Mouse (Mus musculus) heart, postnatal 0 days (tissue): ENCODE results near the gene Phlda1. TPM values are rescaled to one million over a fixed set of nuclear protein-coding genes. Genes with fewer than 3 reads are reported as not detected.

ENCODE experiments used
- ATAC-seq: fragments of 200-750 bp; cut with Nextera tagmentation; 2 replicates; pipeline ENCODE4 v1.8.0; 2017; ENCODE audit warnings: low read depth, moderate number of reproducible peaks, moderate library complexity; ENCODE audit not compliant: insufficient read depth
- DNase-seq: peaks from one replicate; pipeline ENCODE4 v3.0.0-alpha.2; 2016; ENCODE audit warnings: low spot score
- H3K27ac ChIP-seq: fragments of 300-500 bp; sonication (generic); 2 replicates; pipeline ENCODE4 v1.5.1; 2014; ENCODE audit warnings: low read depth, mild to moderate bottlenecking
- H3K27me3 ChIP-seq: fragments of 300-500 bp; sonication (generic); 2 replicates; pipeline ENCODE4 v1.6.1; 2014; ENCODE audit warnings: low read length, mixed read lengths; ENCODE audit not compliant: control insufficient read depth, insufficient read depth
- H3K36me3 ChIP-seq: fragments of 300-500 bp; sonication (generic); replicated peaks from 2 replicates; pipeline ENCODE4 v1.6.1; 2014; ENCODE audit warnings: low read length, mixed read lengths; ENCODE audit not compliant: control insufficient read depth, insufficient read depth
- H3K4me1 ChIP-seq: fragments of 300-500 bp; sonication (generic); 2 replicates; pipeline ENCODE4 v1.6.1; 2014; ENCODE audit warnings: antibody characterized with exemption; ENCODE audit not compliant: control insufficient read depth, insufficient read depth
- H3K4me2 ChIP-seq: fragments of 300-500 bp; sonication (generic); 2 replicates; pipeline ENCODE4 v1.6.1; 2014; ENCODE audit warnings: low read depth, mild to moderate bottlenecking, low read length, moderate library complexity
- H3K4me3 ChIP-seq: fragments of 300-500 bp; sonication (generic); 2 replicates; pipeline ENCODE4 v1.5.1; 2014; ENCODE audit warnings: low read depth, low read length
- H3K9ac ChIP-seq: fragments of 300-500 bp; sonication (generic); replicated peaks from 2 replicates; pipeline ENCODE4 v1.6.1; 2014; ENCODE audit warnings: low read depth, low read length, mixed read lengths
- H3K9me3 ChIP-seq: fragments of 300-500 bp; sonication (generic); replicated peaks from 2 replicates; pipeline ENCODE4 v1.6.1; 2016; ENCODE audit warnings: low read length; ENCODE audit not compliant: control insufficient read depth
- CTCF ChIP-seq: IDR thresholded peaks from 2 replicates; pipeline ENCODE4 v1.5.1; 2016; ENCODE audit warnings: antibody characterized with exemption, control low read depth, low read depth
- EP300 ChIP-seq: IDR thresholded peaks from 2 replicates; pipeline ENCODE4 v1.6.1; 2016; ENCODE audit warnings: antibody characterized with exemption, low read depth
- WGBS: fragments of 180-500 bp; shearing (Covaris S2); extraction: QIAGEN DNeasy Blood & Tissue Kit; methylation state at CpG from one replicate; pipeline ENCODE4 v1.1.7; 2014; 5-methylcytosine and 5-hydroxymethylcytosine counted together
- polyA plus RNA-seq: library from polyadenylated mRNA; unstranded; fragments of >200 nt; fragmentation: Nextera tagmentation; extraction: Ambion mirVana; gene quantifications from 2 replicates; pipeline ENCODE4 v1.2.1, GENCODE M21; 2015
- total RNA-seq: library from RNA; depleted of rRNA; stranded (reverse); fragments of >200 nt; gene quantifications from 2 replicates; pipeline ENCODE4 v1.2.3, GENCODE M21; 2014; ENCODE audit warnings: low replicate concordance

Gene Phlda1
- total and polyA plus RNA-seq, 2 experiments from 2014 or later: 3.0 to 26.3 TPM

- Histone ChIP-seq H3K36me3 (no peaks in the 10 kb centered on the region), H3K4me3 (peak overlapping the region; percentile 86), H3K27ac (peak overlapping the region; percentile 93), H3K27me3 (no peaks in the 10 kb centered on the region), H3K4me2 (peak overlapping the region; percentile 91), H3K4me1 (peaks cover 18% of the 10 kb centered on the region), H3K9me3 (no peaks in the 10 kb centered on the region), H3K9ac (peak overlapping the region; percentile 78)
- WGBS: under 1% methylated on average over 23 of the region's 23 CpGs
- TF ChIP-seq EP300 (no peak), CTCF (no peak)
- peak; percentile 12 for ATAC-seq
- no peak for DNase-seq
These were observed 907 bp downstream of the Phlda1 start for GRCm38 (mm10) chr10:111506926-111507459.

GRCm38 (mm10) chr10:111507460-111508211 lies 1.6 kb downstream of the Phlda1 start:
- under 1% methylated on average over 35 of the region's 38 CpGs for WGBS
- Histone ChIP-seq H3K4me2 (peak overlapping the region; percentile 91), H3K27me3 (no peaks in the 10 kb centered on the region), H3K27ac (peak overlapping the region; percentile 93), H3K4me3 (peak overlapping the region; percentile 86), H3K36me3 (no peaks in the 10 kb centered on the region), H3K9me3 (no peaks in the 10 kb centered on the region), H3K9ac (peak overlapping the region; percentile 78), H3K4me1 (peaks cover 18% of the 10 kb centered on the region)
- TF ChIP-seq CTCF (peak; percentile 53), EP300 (no peak)
- ATAC-seq (no peak), DNase-seq (peak; percentile 66)

- TF ChIP-seq EP300 (no peak), CTCF (no peak)
- no peak for DNase-seq
- WGBS: 13% methylated on average over 7 of the region's 7 CpGs
- Histone ChIP-seq H3K36me3 (no peaks in the 10 kb centered on the region), H3K4me1 (peaks cover 18% of the 10 kb centered on the region), H3K27me3 (no peaks in the 10 kb centered on the region), H3K27ac (no peak overlapping the region; the same call in 1 of the 2 replicates), H3K9me3 (no peaks in the 10 kb centered on the region), H3K4me2 (peak overlapping the region; percentile 91), H3K4me3 (peak overlapping the region; percentile 86), H3K9ac (peak overlapping the region; percentile 78)
- no peak for ATAC-seq
These were observed 2.4 kb downstream of the Phlda1 start for GRCm38 (mm10) chr10:111508324-111509080.

- Histone ChIP-seq H3K27ac (peak overlapping the region; percentile 22; the same call in 1 of the 2 replicates), H3K27me3 (no peaks in the 10 kb centered on the region), H3K36me3 (no peaks in the 10 kb centered on the region), H3K4me1 (peaks cover 18% of the 10 kb centered on the region), H3K4me3 (peak overlapping the region; percentile 86), H3K4me2 (peak overlapping the region; percentile 91), H3K9me3 (no peaks in the 10 kb centered on the region), H3K9ac (0 out of 2 replicates have a peak overlapping the region, but pooled peaks have one; percentile 78)
- TF ChIP-seq EP300 (no peak), CTCF (no peak)
- no peak for ATAC-seq
- WGBS: 45% methylated on average over 8 of the region's 8 CpGs
- no peak for DNase-seq
These were observed 3.2 kb downstream of the Phlda1 start for GRCm38 (mm10) chr10:111509103-111509784.

GRCm38 (mm10) chr10:111509981-111510380 lies 3.9 kb downstream of the Phlda1 start:
- no peak for TF ChIP-seq EP300
- no peak for TF ChIP-seq CTCF
- 79% methylated on average over 7 of the region's 7 CpGs for WGBS
- H3K9ac ChIP-seq: no peak overlapping the region
- no peaks in the 10 kb centered on the region for H3K27me3 ChIP-seq
- peaks cover 21% of the 10 kb centered on the region for H3K4me1 ChIP-seq
- no peaks in the 10 kb centered on the region for H3K9me3 ChIP-seq
- no peak overlapping the region for H3K4me3 ChIP-seq
- ATAC-seq (no peak), DNase-seq (no peak)
- peak overlapping the region; percentile 91; the same call in 1 of the 2 replicates for H3K4me2 ChIP-seq
- H3K36me3 ChIP-seq: no peaks in the 10 kb centered on the region
- peak overlapping the region; percentile 22; the same call in 1 of the 2 replicates for H3K27ac ChIP-seq
